Mouse (Mus musculus) spleen, adult 2 months (tissue): ENCODE data around the gene Snx9.

ENCODE experiments used
- CTCF ChIP-seq: fragments of 200-500 bp; IDR thresholded peaks from 2 replicates; pipeline ENCODE4 v1.5.1; 2011; ENCODE audit warnings: mild to moderate bottlenecking, inconsistent platforms; ENCODE audit not compliant: insufficient read depth, insufficient read length, insufficient replicate concordance; ENCODE audit errors: extremely low read depth
- POLR2A ChIP-seq: fragments of 200-500 bp; IDR thresholded peaks from 2 replicates; pipeline ENCODE4 v1.6.1; 2011; ENCODE audit warnings: low read depth, low read length, inconsistent platforms

DNA sequence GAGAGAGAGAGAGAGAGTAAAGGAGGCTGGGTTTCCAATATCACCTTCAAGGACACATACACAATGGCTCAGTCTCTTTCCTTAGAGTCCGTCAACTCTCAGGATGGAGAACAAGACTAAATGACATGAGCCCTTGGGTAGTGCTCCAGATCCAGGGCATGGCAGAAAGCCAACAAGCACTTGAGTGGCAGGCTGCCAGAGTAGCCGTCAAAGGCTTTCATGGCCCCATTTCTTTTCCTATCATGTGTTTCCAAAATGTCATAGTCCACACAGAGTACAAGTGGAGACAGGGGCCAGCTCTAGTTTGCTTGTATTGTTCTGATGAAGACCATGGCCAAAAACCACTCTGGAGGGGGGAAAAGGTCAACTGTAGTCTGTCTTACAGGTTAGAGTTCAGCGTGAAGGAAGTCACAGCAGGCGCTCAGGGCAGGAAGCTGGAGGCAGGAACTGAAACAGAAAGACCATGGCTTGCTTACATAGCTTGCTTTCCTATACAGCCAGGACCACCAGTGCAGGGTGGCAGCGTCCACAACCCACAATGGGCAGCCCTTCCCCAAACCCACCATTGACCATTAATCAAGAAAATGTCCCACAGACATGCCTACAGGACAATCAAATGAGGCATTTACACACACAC, 43.9 kb upstream of the Snx9 start:
- TF ChIP-seq POLR2A (no peak), CTCF (no peak)
